Mouse (Mus musculus): ENCODE results near the gene Acan.

DNA sequence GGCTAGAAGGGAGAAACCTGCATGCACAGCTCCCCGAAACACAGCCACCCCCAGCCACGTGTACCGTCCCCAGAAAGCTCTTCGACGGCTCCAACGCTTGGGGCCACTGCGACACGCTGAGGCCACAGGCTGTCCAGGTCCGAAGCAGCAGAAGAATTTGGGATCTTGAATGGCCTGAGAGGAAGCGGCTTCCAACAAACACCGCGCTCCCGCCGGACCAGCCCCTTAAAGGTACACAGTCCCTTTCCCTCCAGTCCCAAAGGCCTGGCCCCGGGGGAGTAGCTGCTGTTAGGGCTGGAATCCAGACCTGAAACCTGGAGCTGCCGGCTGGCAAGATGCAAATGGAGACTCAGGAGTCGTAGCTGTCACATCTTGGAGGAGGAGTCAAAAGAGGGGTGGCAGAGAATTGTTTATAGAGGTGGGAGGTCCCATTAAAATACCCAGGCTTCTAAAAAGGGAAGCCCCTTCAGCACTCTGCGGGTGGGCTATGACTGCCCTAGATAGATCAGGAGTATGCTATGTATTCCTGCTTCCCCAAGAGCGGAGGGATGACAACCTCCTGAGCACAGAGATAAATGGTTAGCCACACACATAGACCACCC, 77.7 kb downstream of the Acan start, which contains the start of gene Hapln3:
- no peak for TF ChIP-seq CTCF (IDR thresholded peaks at IDR 0.05; ENCODE audit: low read depth)
- TF ChIP-seq EP300 (IDR thresholded peaks at IDR 0.05; ENCODE audit: low read depth), result no peak

All from heart, postnatal 0 days (tissue).